Mouse (Mus musculus) stomach, postnatal 0 days (tissue): ENCODE data around the gene Akap6.

ENCODE experiments used
- CTCF ChIP-seq: IDR thresholded peaks from 2 replicates; pipeline ENCODE4 v1.5.1; 2016; ENCODE audit warnings: antibody characterized with exemption, low read depth, mild to moderate bottlenecking, moderate library complexity
- EP300 ChIP-seq: optimal IDR thresholded peaks from 2 replicates; pipeline ENCODE3; 2016; ENCODE audit warnings: antibody characterized with exemption

DNA sequence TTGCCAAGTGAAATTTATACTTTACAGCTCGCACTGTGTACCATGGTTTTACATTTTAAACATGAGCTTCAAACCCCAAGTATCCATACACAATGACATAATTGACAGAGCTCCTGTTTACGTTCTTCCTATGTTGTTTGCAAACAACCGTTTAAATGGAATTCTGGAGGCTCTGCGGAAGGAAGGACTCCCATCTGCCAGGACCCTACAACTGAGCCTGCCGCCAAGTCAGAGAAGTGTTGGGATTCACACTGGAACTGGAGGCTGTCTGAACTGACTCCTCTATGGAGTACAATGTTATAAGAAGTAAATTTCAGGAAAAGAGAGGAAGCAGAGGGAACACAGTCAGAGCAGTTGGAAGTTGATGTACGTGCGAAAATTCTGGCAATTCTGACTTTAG, 72.7 kb downstream of the Akap6 start:
- TF ChIP-seq CTCF = no peak
- no peak for TF ChIP-seq EP300
